Mouse (Mus musculus) heart, adult 2 months (tissue): ENCODE results near the gene Six3. TPM values are rescaled to one million over a fixed set of nuclear protein-coding genes. Genes with fewer than 3 reads are reported as not detected.

Source experiments
- DNase-seq, 2 experiments: peaks; one replicate each; pipeline ENCODE4 v3.0.0; 2021
- H3K27ac ChIP-seq: fragments of 200-600 bp; 2 replicates; pipeline ENCODE4 v1.8.1; 2022
- H3K27me3 ChIP-seq: fragments of 200-500 bp; 2 replicates; pipeline ENCODE4 v1.6.1; 2012; ENCODE audit warnings: mild to moderate bottlenecking, low read length, inconsistent platforms, mixed read lengths; ENCODE audit not compliant: control insufficient read depth, insufficient read depth
- H3K36me3 ChIP-seq: fragments of 200-500 bp; 2 replicates; pipeline ENCODE4 v1.6.1; 2012; ENCODE audit warnings: low read length, inconsistent platforms; ENCODE audit not compliant: control insufficient read depth, insufficient read depth
- H3K4me1 ChIP-seq: fragments of 200-500 bp; 2 replicates; pipeline ENCODE4 v1.6.1; 2011; ENCODE audit warnings: low read length; ENCODE audit not compliant: control insufficient read depth, insufficient read depth
- H3K4me3 ChIP-seq: fragments of 200-600 bp; 2 replicates; pipeline ENCODE4 v1.8.1; 2022
- H3K79me2 ChIP-seq: fragments of 200-500 bp; replicated peaks from 2 replicates; pipeline ENCODE4 v1.6.1; 2012; ENCODE audit warnings: mild to moderate bottlenecking, inconsistent platforms, low read length, moderate library complexity, mixed read lengths; ENCODE audit not compliant: control insufficient read depth, insufficient read depth
- H3K9ac ChIP-seq: fragments of 200-500 bp; 2 replicates; pipeline ENCODE4 v1.6.1; 2012; ENCODE audit warnings: low read depth, mild to moderate bottlenecking, control low read depth, inconsistent platforms, low read length, mixed read lengths
- CTCF ChIP-seq: fragments of 200-600 bp; IDR thresholded peaks from 2 replicates; pipeline ENCODE4 v1.8.1; 2022; ENCODE audit warnings: antibody characterized with exemption, mild to moderate bottlenecking, moderate library complexity
- EP300 ChIP-seq: fragments of 200-500 bp; IDR thresholded peaks from 2 replicates; pipeline ENCODE4 v1.6.1; 2011; ENCODE audit warnings: low read depth, low read length, control low read depth; ENCODE audit not compliant: insufficient read depth
- POLR2A ChIP-seq: fragments of 200-500 bp; IDR thresholded peaks from 2 replicates; pipeline ENCODE4 v1.6.1; 2011; ENCODE audit warnings: mild to moderate bottlenecking, low read depth, low read length, control low read depth; ENCODE audit not compliant: insufficient read depth
- WGBS: fragments of 180-500 bp; shearing (Covaris S2); methylation state at CpG from one replicate; pipeline ENCODE4 v1.1.7; 2018; 5-methylcytosine and 5-hydroxymethylcytosine counted together
- intact Hi-C: fragments of 180-260 bp; cut with DNase I; formaldehyde crosslinking; loops from one replicate; pipeline ENCODE4 v1.15.1; 2025
- polyA plus RNA-seq: library from polyadenylated mRNA; depleted of rRNA; stranded (reverse); fragments of >200 nt; gene quantifications from 2 replicates; pipeline ENCODE4 v1.2.3, GENCODE M21; 2012
- total RNA-seq, 2 experiments: library from RNA; stranded (reverse); gene quantifications; 2 replicates each; pipeline ENCODE4 v1.2.3; 2021

Six3 gene
- total and polyA plus RNA-seq, 3 experiments: 0.06 TPM; not detected in 2

DNA sequence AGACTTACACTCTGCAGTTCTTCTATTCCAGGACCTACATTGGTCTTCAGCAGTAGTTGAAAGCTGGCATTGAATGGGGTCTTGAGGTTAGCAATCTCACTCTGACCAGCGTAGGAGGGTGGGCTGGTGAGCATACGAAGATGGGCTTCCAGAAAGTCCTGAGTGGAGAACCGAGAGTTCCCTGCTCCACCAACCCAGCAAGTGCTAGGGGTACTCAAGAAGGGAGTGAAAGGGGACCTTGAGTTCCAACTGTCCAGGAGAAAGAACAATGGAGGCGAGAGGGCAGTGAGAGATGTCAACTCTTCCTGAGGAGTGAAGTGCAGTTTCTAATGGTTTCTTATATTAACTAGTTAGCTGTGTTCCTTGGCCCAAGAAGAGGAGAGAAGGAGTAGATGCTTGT is 2.2 kb downstream of the Six3 start:
- Histone ChIP-seq H3K4me3 (no peak overlapping the region), H3K4me1 (no peaks in the 10 kb centered on the region), H3K27me3 (peaks cover 35% of the 10 kb centered on the region), H3K79me2 (no peaks in the 10 kb centered on the region), H3K36me3 (no peaks in the 10 kb centered on the region), H3K9ac (no peak overlapping the region), H3K27ac (no peak overlapping the region)
- TF ChIP-seq CTCF (no peak), EP300 (no peak), POLR2A (no peak)
- 5% methylated on average over 4 of the region's 4 CpGs for WGBS
- DNase-seq: no peak
- intact Hi-C loops: no loop called here

DNA sequence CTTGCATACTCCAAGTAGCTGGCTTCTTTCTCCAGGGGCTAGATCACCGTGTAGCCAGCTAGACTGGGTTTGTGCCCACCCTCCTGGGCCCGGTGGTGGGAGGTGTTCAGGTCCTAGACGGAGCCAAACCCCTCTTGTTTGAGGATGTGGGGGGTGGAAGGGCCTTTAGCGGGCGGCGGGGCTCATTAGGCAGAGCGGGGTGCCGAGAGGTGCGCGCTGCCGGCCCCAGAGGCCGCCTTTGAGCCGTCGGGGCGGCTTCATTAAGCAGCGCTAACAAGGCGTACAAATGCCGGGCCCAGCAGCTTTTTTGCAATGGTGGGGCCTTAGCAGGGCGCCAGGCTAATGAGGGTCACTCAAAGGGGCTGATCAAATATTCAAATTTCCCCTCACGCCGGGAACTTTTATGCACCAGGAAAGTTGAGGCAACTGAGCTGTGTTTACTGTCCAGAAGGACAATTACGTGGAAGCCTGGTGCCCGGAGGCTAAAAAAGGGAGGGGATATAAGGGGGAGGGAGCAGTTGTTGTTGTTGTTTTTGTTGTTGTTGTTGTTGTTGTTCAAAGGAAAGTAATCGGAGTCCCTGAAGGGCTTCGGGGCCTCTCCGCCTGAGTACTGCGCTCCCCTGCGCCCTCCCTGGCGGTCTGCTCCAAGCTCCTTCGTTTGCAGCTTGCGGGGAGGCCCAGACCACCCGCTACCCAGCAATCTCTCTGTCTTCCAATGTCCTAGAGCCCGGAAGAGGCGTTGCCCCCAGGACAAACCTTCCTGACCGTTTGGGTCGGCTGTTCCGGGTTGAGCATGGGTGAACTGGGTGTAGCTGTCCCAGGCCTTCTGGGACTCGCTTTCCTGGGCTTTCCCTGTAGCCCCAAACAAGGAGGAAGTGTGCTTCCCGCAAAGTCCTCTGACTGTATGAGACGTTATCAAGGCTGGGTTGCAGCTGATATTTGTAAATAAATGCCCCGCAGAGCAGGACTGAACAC is 3.4 kb downstream of the Six3 start:
- no peak for DNase-seq
- intact Hi-C loops: no loop called here
- Histone ChIP-seq H3K79me2 (no peaks in the 10 kb centered on the region), H3K4me1 (no peaks in the 10 kb centered on the region), H3K9ac (no peak overlapping the region), H3K27ac (no peak overlapping the region), H3K36me3 (no peaks in the 10 kb centered on the region), H3K27me3 (peaks cover 43% of the 10 kb centered on the region), H3K4me3 (no peak overlapping the region)
- 4% methylated on average over 41 of the region's 41 CpGs for WGBS
- TF ChIP-seq CTCF (no peak), EP300 (no peak), POLR2A (no peak)

- H3K36me3 ChIP-seq: no peaks in the 10 kb centered on the region
- DNase-seq: no peak
- no peak overlapping the region for H3K4me3 ChIP-seq
- intact Hi-C loops: no loop called here
- WGBS: under 1% methylated on average over 36 of the region's 36 CpGs
- no peak for TF ChIP-seq POLR2A
- no peak for TF ChIP-seq EP300
- no peak for TF ChIP-seq CTCF
- peaks cover 43% of the 10 kb centered on the region for H3K27me3 ChIP-seq
- H3K79me2 ChIP-seq: no peaks in the 10 kb centered on the region
- H3K4me1 ChIP-seq: no peaks in the 10 kb centered on the region
- H3K9ac ChIP-seq: no peak overlapping the region
- no peak overlapping the region for H3K27ac ChIP-seq
Measured at GRCm38 (mm10) chr17:85617566-85618358, 4.4 kb downstream of the Six3 start.

DNA sequence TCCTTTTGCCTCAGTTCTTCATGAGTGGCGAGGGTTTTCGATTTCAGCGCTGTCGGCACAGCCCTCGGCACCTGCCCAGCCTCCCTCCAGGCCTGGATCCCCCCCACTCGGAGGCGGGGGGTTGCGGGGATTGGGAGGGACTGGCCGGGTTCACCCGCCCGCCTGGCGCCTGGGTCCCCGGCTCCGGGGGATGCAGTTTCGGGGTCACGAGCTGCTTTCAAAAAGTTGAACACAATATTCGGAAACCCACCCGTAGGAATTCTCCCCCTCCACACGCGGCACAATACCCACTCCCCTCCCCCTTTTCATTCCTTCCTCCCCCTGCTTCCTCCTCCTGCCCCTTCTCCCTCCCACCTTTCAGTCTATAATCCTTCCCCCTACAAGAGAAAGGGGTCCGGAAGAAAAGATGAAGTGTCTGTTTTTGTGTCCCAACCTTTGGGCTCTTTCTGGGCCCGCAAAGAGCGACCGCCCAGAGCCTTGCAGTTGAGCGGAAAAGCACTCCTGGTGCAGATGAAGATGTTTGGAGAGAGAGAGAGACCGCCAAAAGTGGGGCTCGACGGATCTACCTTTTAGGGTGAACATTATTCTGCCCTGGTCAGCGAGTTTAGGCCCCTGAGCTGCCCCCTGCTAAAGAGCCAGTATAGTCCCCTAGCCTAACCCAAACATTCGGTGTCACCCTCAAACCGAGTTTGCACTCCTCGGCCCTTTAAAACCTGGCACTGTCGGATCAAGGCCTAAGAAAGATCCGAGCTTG is 5.1 kb downstream of the Six3 start:
- DNase-seq: no peak
- Histone ChIP-seq H3K27me3 (peaks cover 41% of the 10 kb centered on the region), H3K9ac (no peak overlapping the region), H3K4me1 (no peaks in the 10 kb centered on the region), H3K36me3 (no peaks in the 10 kb centered on the region), H3K27ac (no peak overlapping the region), H3K4me3 (no peak overlapping the region), H3K79me2 (no peaks in the 10 kb centered on the region)
- intact Hi-C loops: no loop called here
- WGBS: 4% methylated on average over 34 of the region's 34 CpGs
- TF ChIP-seq CTCF (no peak), POLR2A (no peak), EP300 (no peak)

- no peak overlapping the region for H3K27ac ChIP-seq
- no peak for DNase-seq
- H3K9ac ChIP-seq: no peak overlapping the region
- no peak for TF ChIP-seq CTCF
- no peak for TF ChIP-seq POLR2A
- H3K36me3 ChIP-seq: no peaks in the 10 kb centered on the region
- WGBS: 21% methylated on average over 20 of the region's 20 CpGs
- intact Hi-C loops: no loop called here
- H3K4me1 ChIP-seq: no peaks in the 10 kb centered on the region
- peaks cover 45% of the 10 kb centered on the region for H3K27me3 ChIP-seq
- H3K79me2 ChIP-seq: no peaks in the 10 kb centered on the region
- H3K4me3 ChIP-seq: no peak overlapping the region
Measured at GRCm38 (mm10) chr17:85619113-85620085, 6.0 kb downstream of the Six3 start.
